ENCODE assay signal across 16 mouse cellular contexts in genomic region chr5:105742641-105743040, GRCm38 (mm10). TPM values are rescaled to one million over a fixed set of nuclear protein-coding genes. Genes with fewer than 3 reads are reported as not detected.
DNase-seq lines count a peak whose midpoint lies in the region; ATAC-seq and TF ChIP-seq lines count a peak whose summit lies in the region.
"Had no signal": no experiment of that assay in that cellular context is flagged by ENCODE, and none has a peak within 500 bp of the region (broad histone marks: within the 10 kb centered on the region; RNA-seq: fewer than 3 reads in every experiment).

No protein-coding gene starts in this region.

- WGBS in kidney, adult 2 months, result 38% methylated on average over 5 of the region's 5 CpGs
- 70% methylated on average over 5 of the region's 5 CpGs for WGBS in kidney, embryonic 15.5 days

- peak overlapping the region; percentile 49 for H3K27ac ChIP-seq in kidney, adult 2 months (ENCODE audit: insufficient read depth, low read depth, low read length)
- no peak overlapping the region for H3K27ac ChIP-seq in kidney, embryonic 15.5 days
- H3K27ac ChIP-seq: embryonic facial prominence, embryonic 12.5 days; heart, embryonic 13.5 days; midbrain, embryonic 13.5 days; neural tube, embryonic 15.5 days had no signal

- no peak overlapping the region for H3K4me2 ChIP-seq in kidney, embryonic 15.5 days
- H3K4me2 ChIP-seq: embryonic facial prominence, embryonic 12.5 days; heart, embryonic 13.5 days; midbrain, embryonic 13.5 days; neural tube, embryonic 15.5 days had no signal

- no peak for ATAC-seq in kidney, embryonic 15.5 days (replicated peaks; ENCODE audit: low FRiP score)
- ATAC-seq: forebrain, postnatal 0 days; midbrain, embryonic 13.5 days had no signal

- no peaks in the 10 kb centered on the region for H3K9me3 ChIP-seq in kidney, embryonic 15.5 days (replicated peaks)
- H3K9me3 ChIP-seq: embryonic facial prominence, embryonic 12.5 days; heart, embryonic 13.5 days; midbrain, embryonic 13.5 days; neural tube, embryonic 15.5 days had no signal

- H3K4me1 ChIP-seq in kidney, adult 2 months (ENCODE audit: control insufficient read depth, insufficient read depth, low read length), result peaks cover 34% of the 10 kb centered on the region
- H3K4me1 ChIP-seq in kidney, embryonic 15.5 days, result peaks cover 36% of the 10 kb centered on the region

- no peak overlapping the region for H3K4me3 ChIP-seq in kidney, adult 2 months (ENCODE audit: insufficient read depth, low read depth, low read length)
- H3K4me3 ChIP-seq in kidney, embryonic 15.5 days (replicated peaks), result no peak overlapping the region
- H3K4me3 ChIP-seq: embryonic facial prominence, embryonic 12.5 days; heart, embryonic 13.5 days; midbrain, embryonic 13.5 days; neural tube, embryonic 15.5 days had no signal

- no peaks in the 10 kb centered on the region for H3K27me3 ChIP-seq in kidney, adult 2 months (replicated peaks; ENCODE audit: control insufficient read depth, insufficient read depth, low read length)
- H3K27me3 ChIP-seq in kidney, embryonic 15.5 days, result no peaks in the 10 kb centered on the region
- H3K27me3 ChIP-seq: embryonic facial prominence, embryonic 12.5 days; heart, embryonic 13.5 days; midbrain, embryonic 13.5 days; neural tube, embryonic 15.5 days had no signal

- H3K36me3 ChIP-seq in kidney, adult 2 months (ENCODE audit: control insufficient read depth, insufficient read depth, low read length), result no peaks in the 10 kb centered on the region
- H3K36me3 ChIP-seq in kidney, embryonic 15.5 days, result peaks cover 28% of the 10 kb centered on the region
- H3K36me3 ChIP-seq: neural tube, embryonic 15.5 days had no signal

- no peak overlapping the region for H3K9ac ChIP-seq in kidney, embryonic 15.5 days
- H3K9ac ChIP-seq: embryonic facial prominence, embryonic 12.5 days; forebrain, postnatal 0 days; heart, embryonic 13.5 days; midbrain, embryonic 13.5 days; neural tube, embryonic 15.5 days had no signal

- TF ChIP-seq POLR2A in kidney, adult 2 months (IDR thresholded peaks at IDR 0.05; ENCODE audit: low read depth, low read length), result no peak

- DNase-seq in kidney, adult 2 months, result peak; percentile 83
- peak; percentile 66 to 69 for DNase-seq in kidney, adult 8-10 months
- DNase-seq in kidney, postnatal 10 days, result peak; percentile 51
- DNase-seq in lung, postnatal 10 days, result peak; percentile 48
- DNase-seq in layer of hippocampus, postnatal 25 days (ENCODE audit: extremely low spot score in 1 of 2, low spot score in 1 of 2), result no peak
- DNase-seq in right cerebral cortex, postnatal 14 days, result no peak
- DNase-seq: adrenal gland, postnatal 10 days; cerebellum, adult 18-20 months; forebrain, postnatal 0 days; heart, postnatal 4 days; thymus, adult 2 months had no signal

- TF ChIP-seq CTCF in kidney, adult 2 months (conservative IDR thresholded peaks at IDR 0.05; ENCODE audit: insufficient read depth, insufficient read length, low read depth, low read length), result no peak

RNA-seq across cellular contexts. Expression of gene Lrrc8d, which starts 42.9 kb away (rescaled TPM):
- polyA plus RNA-seq in kidney, adult 2 months (2012; rRNA removed), result 34.4 and 35.4 TPM in 2 replicates
- polyA plus RNA-seq in kidney, embryonic 15.5 days (2015; fragmentation: Nextera tagmentation; extraction: Ambion mirVana), result 30.0 and 32.2 TPM in 2 replicates
- total RNA-seq in layer of hippocampus, postnatal 25 days (2021), result 10 to 100 TPM; 47.9 to 57.7 TPM

Comparison
In these comparisons a context has a peak if more than half of its experiments do, and no peak if none do; other contexts are left out.
1. DNase-seq: peak in kidney, adult 2 months (single experiment), kidney, adult 8-10 months (2 of 2), kidney, postnatal 10 days (single experiment) and lung, postnatal 10 days (single experiment); none in layer of hippocampus, postnatal 25 days (0 of 2) and right cerebral cortex, postnatal 14 days (single experiment).